Mouse (Mus musculus) brain, embryonic 14.5 days (tissue): ENCODE measurements at regions not wholly inside any gene's neighbourhood (a gene's known extent, or its start where the extent isn't known, plus 50 kb on each side); places are given as distances from the start of the nearest gene placed in this dataset.

ENCODE experiments used
- CTCF ChIP-seq: fragments of 200-500 bp; IDR thresholded peaks from 2 replicates; pipeline ENCODE4 v1.5.1; 2012; ENCODE audit warnings: inconsistent platforms, mild to moderate bottlenecking, moderate library complexity, borderline replicate concordance; ENCODE audit not compliant: insufficient read depth, insufficient read length; ENCODE audit errors: extremely low read depth
- POLR2A ChIP-seq: fragments of 200-500 bp; IDR thresholded peaks from 2 replicates; pipeline ENCODE4 v1.6.1; 2012; ENCODE audit warnings: mild to moderate bottlenecking, inconsistent platforms, borderline replicate concordance; ENCODE audit not compliant: poor library complexity, insufficient read depth, insufficient read length, severe bottlenecking; ENCODE audit errors: extremely low read depth

DNA sequence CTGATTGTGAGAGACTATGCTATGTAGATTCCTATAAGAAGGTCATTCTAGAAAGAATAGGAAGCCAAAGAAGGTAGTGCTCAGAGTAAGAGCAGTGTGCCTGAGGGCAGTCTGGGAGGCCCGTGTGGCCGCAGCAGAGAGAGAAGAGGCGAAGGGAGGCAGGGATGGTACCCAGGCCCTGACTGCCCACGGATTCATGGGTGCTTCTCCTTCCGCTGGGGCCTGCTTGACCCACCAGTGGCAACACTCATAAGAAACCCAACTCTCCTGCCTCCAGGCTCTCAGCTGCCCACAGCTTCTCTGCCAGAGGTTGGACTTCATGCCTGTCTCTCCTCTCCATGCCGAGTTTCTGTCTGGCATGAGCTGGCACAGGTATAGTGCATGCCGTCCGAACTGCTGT is 60.6 kb upstream of the Twist2 start:
- TF ChIP-seq CTCF, result no peak
- TF ChIP-seq POLR2A, result no peak
